Mouse (Mus musculus): ENCODE measurements around the gene Olfr1221. TPM values are rescaled to one million over a fixed set of nuclear protein-coding genes. Genes with fewer than 3 reads are reported as not detected.

Olfr1221 gene
- polyA plus RNA-seq, 1 experiment from 2014 or later = not detected

Other genes starting within 250 kb of the Olfr1221 start
- not detected in 2 replicates for gene Olfr1208, start 215.0 kb downstream of the Olfr1221 start, polyA plus RNA-seq (2015; fragmentation: Nextera tagmentation; extraction: Ambion mirVana)
- gene Olfr1209, start 202.1 kb downstream of the Olfr1221 start, polyA plus RNA-seq (2015; fragmentation: Nextera tagmentation; extraction: Ambion mirVana) = not detected in 2 replicates
- gene Olfr1211, start 179.2 kb downstream of the Olfr1221 start, polyA plus RNA-seq (2015; fragmentation: Nextera tagmentation; extraction: Ambion mirVana) = not detected in 2 replicates
- gene Olfr1212, start 163.3 kb downstream of the Olfr1221 start, polyA plus RNA-seq (2015; fragmentation: Nextera tagmentation; extraction: Ambion mirVana) = not detected in 2 replicates
- gene Gm13762, start 137.0 kb downstream of the Olfr1221 start, polyA plus RNA-seq (2015; fragmentation: Nextera tagmentation; extraction: Ambion mirVana) = not detected in 2 replicates
- gene Olfr1214, start 124.6 kb downstream of the Olfr1221 start, polyA plus RNA-seq (2015; fragmentation: Nextera tagmentation; extraction: Ambion mirVana) = not detected in 2 replicates
- gene Olfr1215, start 110.3 kb downstream of the Olfr1221 start, polyA plus RNA-seq (2015; fragmentation: Nextera tagmentation; extraction: Ambion mirVana) = not detected in 2 replicates
- gene Olfr1216, start 98.9 kb downstream of the Olfr1221 start, polyA plus RNA-seq (2015; fragmentation: Nextera tagmentation; extraction: Ambion mirVana) = not detected in 2 replicates
- not detected in 2 replicates for gene Olfr1217, start 85.2 kb downstream of the Olfr1221 start, polyA plus RNA-seq (2015; fragmentation: Nextera tagmentation; extraction: Ambion mirVana)
- not detected in 2 replicates for gene Olfr1218, start 56.1 kb downstream of the Olfr1221 start, polyA plus RNA-seq (2015; fragmentation: Nextera tagmentation; extraction: Ambion mirVana)
- gene Olfr1219, start 33.8 kb downstream of the Olfr1221 start, polyA plus RNA-seq (2015; fragmentation: Nextera tagmentation; extraction: Ambion mirVana) = not detected in 2 replicates
- not detected in 2 replicates for gene Olfr1220, start 10.4 kb downstream of the Olfr1221 start, polyA plus RNA-seq (2015; fragmentation: Nextera tagmentation; extraction: Ambion mirVana)
- gene Olfr1222, start 15.8 kb upstream of the Olfr1221 start, polyA plus RNA-seq (2015; fragmentation: Nextera tagmentation; extraction: Ambion mirVana) = not detected in 2 replicates
- not detected in 2 replicates for gene Olfr1223, start 34.3 kb upstream of the Olfr1221 start, polyA plus RNA-seq (2015; fragmentation: Nextera tagmentation; extraction: Ambion mirVana)
- not detected in 2 replicates for gene Olfr1224-ps1, start 46.8 kb upstream of the Olfr1221 start, polyA plus RNA-seq (2015; fragmentation: Nextera tagmentation; extraction: Ambion mirVana)
- gene Olfr1225, start 57.4 kb upstream of the Olfr1221 start, polyA plus RNA-seq (2015; fragmentation: Nextera tagmentation; extraction: Ambion mirVana) = not detected in 2 replicates
- gene Olfr1226, start 82.8 kb upstream of the Olfr1221 start, polyA plus RNA-seq (2015; fragmentation: Nextera tagmentation; extraction: Ambion mirVana) = not detected in 2 replicates
- not detected in 2 replicates for gene Olfr1228, start 136.8 kb upstream of the Olfr1221 start, polyA plus RNA-seq (2015; fragmentation: Nextera tagmentation; extraction: Ambion mirVana)
- not detected in 2 replicates for gene Olfr1229, start 170.7 kb upstream of the Olfr1221 start, polyA plus RNA-seq (2015; fragmentation: Nextera tagmentation; extraction: Ambion mirVana)
- not detected in 2 replicates for gene Olfr1230, start 180.0 kb upstream of the Olfr1221 start, polyA plus RNA-seq (2015; fragmentation: Nextera tagmentation; extraction: Ambion mirVana)
- not detected in 2 replicates for gene Olfr1231, start 189.8 kb upstream of the Olfr1221 start, polyA plus RNA-seq (2015; fragmentation: Nextera tagmentation; extraction: Ambion mirVana)
- gene Olfr1232, start 212.4 kb upstream of the Olfr1221 start, polyA plus RNA-seq (2015; fragmentation: Nextera tagmentation; extraction: Ambion mirVana) = not detected in 2 replicates
- not detected in 2 replicates for gene Olfr1233, start 225.1 kb upstream of the Olfr1221 start, polyA plus RNA-seq (2015; fragmentation: Nextera tagmentation; extraction: Ambion mirVana)
- not detected in 2 replicates for gene Olfr1234, start 247.6 kb upstream of the Olfr1221 start, polyA plus RNA-seq (2015; fragmentation: Nextera tagmentation; extraction: Ambion mirVana)

Data from heart, embryonic 15.5 days (tissue).